In genomic region chr5:34287838-34288145, GRCm38 (mm10) we compare ENCODE assay signal across 7 mouse cellular contexts. TPM values are rescaled to one million over a fixed set of nuclear protein-coding genes. Genes with fewer than 3 reads are reported as not detected.
DNase-seq lines count a peak whose midpoint lies in the region; ATAC-seq and TF ChIP-seq lines count a peak whose summit lies in the region.

No protein-coding gene starts in this region.

- WGBS in liver, adult 2 months, result 2% methylated on average over 18 of the region's 18 CpGs
- WGBS in embryonic facial prominence, embryonic 15.5 days, result under 1% methylated on average over 18 of the region's 18 CpGs
- under 1% methylated on average over 18 of the region's 18 CpGs for WGBS in intestine, embryonic 14.5 days
- 1% methylated on average over 18 of the region's 18 CpGs for WGBS in neural tube, embryonic 13.5 days

- H3K4me3 ChIP-seq in liver, adult 2 months (ENCODE audit: insufficient read depth, low read depth, low read length), result peak overlapping the region; percentile 45; the same call in 1 of the 2 replicates
- H3K4me3 ChIP-seq in embryonic facial prominence, embryonic 15.5 days (replicated peaks), result peak overlapping the region; percentile 65
- H3K4me3 ChIP-seq in intestine, embryonic 14.5 days (ENCODE audit: low read depth, low read length), result peak overlapping the region; percentile 59
- peak overlapping the region; percentile 70 for H3K4me3 ChIP-seq in neural tube, embryonic 13.5 days

- no peaks in the 10 kb centered on the region for H3K9me3 ChIP-seq in embryonic facial prominence, embryonic 15.5 days (replicated peaks)
- no peaks in the 10 kb centered on the region for H3K9me3 ChIP-seq in intestine, embryonic 14.5 days (ENCODE audit: control insufficient read depth, low read length)
- H3K9me3 ChIP-seq in neural tube, embryonic 13.5 days, result no peaks in the 10 kb centered on the region

- H3K4me2 ChIP-seq in embryonic facial prominence, embryonic 15.5 days (replicated peaks), result peak overlapping the region; percentile 99
- peak overlapping the region; percentile 90 for H3K4me2 ChIP-seq in intestine, embryonic 14.5 days (ENCODE audit: low read length)
- peak overlapping the region; percentile 73 for H3K4me2 ChIP-seq in neural tube, embryonic 13.5 days

- ATAC-seq in embryonic facial prominence, embryonic 15.5 days (ENCODE audit: insufficient number of reproducible peaks, low FRiP score, low TSS enrichment, low read depth), result no peak
- no peak for ATAC-seq in intestine, embryonic 14.5 days (replicated peaks; ENCODE audit: low FRiP score, low TSS enrichment, low read depth)
- ATAC-seq in neural tube, embryonic 13.5 days (ENCODE audit: low read depth), result no peak; the same call in 1 of the 2 replicates

- no peaks in the 10 kb centered on the region for H3K36me3 ChIP-seq in liver, adult 2 months (ENCODE audit: control insufficient read depth, insufficient read depth, low read length)
- no peaks in the 10 kb centered on the region for H3K36me3 ChIP-seq in embryonic facial prominence, embryonic 15.5 days
- H3K36me3 ChIP-seq in intestine, embryonic 14.5 days (ENCODE audit: control insufficient read depth, insufficient read depth, low read length), result no peaks in the 10 kb centered on the region
- no peaks in the 10 kb centered on the region for H3K36me3 ChIP-seq in neural tube, embryonic 13.5 days

- no peak for DNase-seq in liver, adult 2 months (ENCODE audit: extremely low read depth, low read depth, low spot score)
- no peak for DNase-seq in liver
- peak; percentile 74 for DNase-seq in intestine, embryonic 14.5 days (ENCODE audit: low spot score)
- DNase-seq in natural killer cell, adult 2 months (ENCODE audit: low spot score in 2 of 2), result no peak
- no peak for DNase-seq in right cerebral cortex, postnatal 4 days

- H3K9ac ChIP-seq in liver, adult 2 months (ENCODE audit: low read depth, low read length), result no peak overlapping the region
- H3K9ac ChIP-seq in embryonic facial prominence, embryonic 15.5 days, result peak overlapping the region; percentile 26; the same call in 1 of the 2 replicates
- no peak overlapping the region for H3K9ac ChIP-seq in intestine, embryonic 14.5 days (ENCODE audit: low read length)
- peak overlapping the region; percentile 82 for H3K9ac ChIP-seq in neural tube, embryonic 13.5 days

- no peaks in the 10 kb centered on the region for H3K4me1 ChIP-seq in liver, adult 2 months (ENCODE audit: control insufficient read depth, insufficient read depth, low read length)
- peaks cover 22% of the 10 kb centered on the region for H3K4me1 ChIP-seq in embryonic facial prominence, embryonic 15.5 days
- H3K4me1 ChIP-seq in intestine, embryonic 14.5 days (replicated peaks; ENCODE audit: control insufficient read depth, insufficient read depth, low read length), result peaks cover 6% of the 10 kb centered on the region; the same call in 1 of the 2 replicates
- peaks cover 20% of the 10 kb centered on the region for H3K4me1 ChIP-seq in neural tube, embryonic 13.5 days (replicated peaks)

- peaks cover 18% of the 10 kb centered on the region for H3K27me3 ChIP-seq in liver, adult 2 months (ENCODE audit: control insufficient read depth, insufficient read depth, low read length)
- H3K27me3 ChIP-seq in embryonic facial prominence, embryonic 15.5 days, result peaks cover 59% of the 10 kb centered on the region
- peaks cover 54% of the 10 kb centered on the region for H3K27me3 ChIP-seq in intestine, embryonic 14.5 days (replicated peaks; ENCODE audit: control insufficient read depth, insufficient read depth, low read length)
- peaks cover 52% of the 10 kb centered on the region for H3K27me3 ChIP-seq in neural tube, embryonic 13.5 days

- no peak overlapping the region for H3K27ac ChIP-seq in liver, adult 2 months (replicated peaks; ENCODE audit: insufficient read depth, low read depth, low read length)
- H3K27ac ChIP-seq in embryonic facial prominence, embryonic 15.5 days (replicated peaks), result no peak overlapping the region
- H3K27ac ChIP-seq in intestine, embryonic 14.5 days (ENCODE audit: low read depth), result no peak overlapping the region
- H3K27ac ChIP-seq in neural tube, embryonic 13.5 days (replicated peaks), result peak overlapping the region; percentile 64; the same call in 1 of the 2 replicates

- no peaks in the 10 kb centered on the region for H3K79me2 ChIP-seq in liver, adult 2 months (ENCODE audit: control insufficient read depth, insufficient read depth, low read length)

- TF ChIP-seq POLR2A in liver, adult 2 months (IDR thresholded peaks at IDR 0.05; ENCODE audit: extremely low read depth, insufficient read depth, low read length), result no peak

- TF ChIP-seq CTCF in liver, adult 2 months (IDR thresholded peaks at IDR 0.05; ENCODE audit: low read depth, low read length), result no peak

RNA-seq across cellular contexts. Expression of gene Zfyve28, which starts 0.5 kb away (rescaled TPM):
- 0.07 TPM in 1 of 2 replicates, not detected in the other for total RNA-seq in liver, adult 2 months (2014; rRNA removed)
- 0.15 TPM in 1 of 2 replicates, not detected in the other for polyA plus RNA-seq in liver, adult 2 months (2012; rRNA removed)
- polyA plus RNA-seq in embryonic facial prominence, embryonic 15.5 days (2015; fragmentation: Nextera tagmentation; extraction: Ambion mirVana), result 0.84 and 1.2 TPM in 2 replicates
- polyA plus RNA-seq in intestine, embryonic 14.5 days (2014; fragmentation: Nextera tagmentation; extraction: Ambion mirVana), result 0.27 and 0.55 TPM in 2 replicates
- polyA plus RNA-seq in neural tube, embryonic 13.5 days (2015; fragmentation: Nextera tagmentation; extraction: Ambion mirVana), result 5.6 and 6.9 TPM in 2 replicates

RNA-seq across cellular contexts. Expression of gene Cfap99, which starts 0.6 kb away (rescaled TPM):
- not detected in 2 replicates for total RNA-seq in liver, adult 2 months (2014; rRNA removed)
- not detected in 2 replicates for polyA plus RNA-seq in liver, adult 2 months (2012; rRNA removed)
- polyA plus RNA-seq in embryonic facial prominence, embryonic 15.5 days (2015; fragmentation: Nextera tagmentation; extraction: Ambion mirVana), result 0.35 and 0.88 TPM in 2 replicates
- polyA plus RNA-seq in intestine, embryonic 14.5 days (2014; fragmentation: Nextera tagmentation; extraction: Ambion mirVana), result not detected in 2 replicates
- polyA plus RNA-seq in neural tube, embryonic 13.5 days (2015; fragmentation: Nextera tagmentation; extraction: Ambion mirVana), result not detected in 2 replicates

RNA-seq across cellular contexts. Expression of gene Rnf4, which starts 48.3 kb away (rescaled TPM):
- 76.7 and 78.3 TPM in 2 replicates for total RNA-seq in liver, adult 2 months (2014; rRNA removed)
- 46.2 and 50.6 TPM in 2 replicates for polyA plus RNA-seq in liver, adult 2 months (2012; rRNA removed)
- 142 and 147 TPM in 2 replicates for polyA plus RNA-seq in embryonic facial prominence, embryonic 15.5 days (2015; fragmentation: Nextera tagmentation; extraction: Ambion mirVana)
- polyA plus RNA-seq in intestine, embryonic 14.5 days (2014; fragmentation: Nextera tagmentation; extraction: Ambion mirVana), result 172 and 197 TPM in 2 replicates
- 134 and 135 TPM in 2 replicates for polyA plus RNA-seq in neural tube, embryonic 13.5 days (2015; fragmentation: Nextera tagmentation; extraction: Ambion mirVana)

Comparison
In these comparisons a context has a peak if more than half of its experiments do, and no peak if none do; other contexts are left out.
1. H3K9ac ChIP-seq: peak in embryonic facial prominence, embryonic 15.5 days (single experiment) and neural tube, embryonic 13.5 days (single experiment); none in liver, adult 2 months (single experiment) and intestine, embryonic 14.5 days (single experiment).
2. Peak in every context shown above with its lines, with median percentiles within 50 percentile points of each other: H3K4me3 ChIP-seq and H3K4me2 ChIP-seq.